In genomic region chr9:77777622-77778021, GRCm38 (mm10) we compare ENCODE assay signal across 27 mouse cellular contexts. TPM values are rescaled to one million over a fixed set of nuclear protein-coding genes. Genes with fewer than 3 reads are reported as not detected.
A peak's percentile ranks its signal among the peaks of the same experiment; 100 is the strongest.
DNase-seq lines count a peak whose midpoint lies in the region; ATAC-seq and TF ChIP-seq lines count a peak whose summit lies in the region.
"Had no signal": no experiment of that assay in that cellular context is flagged by ENCODE, and none has a peak within 500 bp of the region (broad histone marks: within the 10 kb centered on the region; RNA-seq: fewer than 3 reads in every experiment).

No protein-coding gene starts in this region.

- WGBS in liver, adult 2 months = 45% methylated on average over 5 of the region's 5 CpGs
- 51% methylated on average over 5 of the region's 5 CpGs for WGBS in intestine, postnatal 0 days
- WGBS in hindbrain, embryonic 16.5 days = 89% methylated on average over 5 of the region's 5 CpGs

- H3K4me1 ChIP-seq in liver, adult 2 months (ENCODE audit: control insufficient read depth, insufficient read depth, low read length) = peaks cover 15% of the 10 kb centered on the region
- H3K4me1 ChIP-seq in intestine, postnatal 0 days (replicated peaks; ENCODE audit: control insufficient read depth, insufficient read depth, low read length) = 0 out of 2 replicates have a peak, but pooled peaks cover 2% of the 10 kb centered on the region
- no peaks in the 10 kb centered on the region for H3K4me1 ChIP-seq in hindbrain, embryonic 16.5 days (ENCODE audit: control insufficient read depth, insufficient read depth, low read depth, low read length)
- H3K4me1 ChIP-seq: embryonic facial prominence, embryonic 12.5 days; embryonic facial prominence, embryonic 15.5 days; forebrain, embryonic 15.5 days; heart, embryonic 10.5 days; heart, embryonic 13.5 days had no signal

- H3K79me2 ChIP-seq in liver, adult 2 months (ENCODE audit: control insufficient read depth, insufficient read depth, low read length) = peaks cover 3% of the 10 kb centered on the region; the same call in 1 of the 2 replicates

- TF ChIP-seq POLR2A in liver, adult 2 months (IDR thresholded peaks at IDR 0.05; ENCODE audit: extremely low read depth, insufficient read depth, low read length) = no peak

- peak overlapping the region; percentile 1; the same call in 1 of the 2 replicates for H3K27ac ChIP-seq in liver, adult 2 months (replicated peaks; ENCODE audit: insufficient read depth, low read depth, low read length)
- H3K27ac ChIP-seq in intestine, postnatal 0 days (ENCODE audit: low read depth, low read length) = no peak overlapping the region
- no peak overlapping the region for H3K27ac ChIP-seq in hindbrain, embryonic 16.5 days (ENCODE audit: low read depth, low read length)
- H3K27ac ChIP-seq: embryonic facial prominence, embryonic 12.5 days; embryonic facial prominence, embryonic 15.5 days; forebrain, embryonic 12.5 days; forebrain, embryonic 15.5 days; heart, adult 2 months; heart, embryonic 10.5 days; heart, embryonic 13.5 days; hindbrain, embryonic 14.5 days had no signal

- no peak for TF ChIP-seq CTCF in liver, adult 2 months (IDR thresholded peaks at IDR 0.05; ENCODE audit: low read depth, low read length)
- no peak for TF ChIP-seq CTCF in intestine, postnatal 0 days (IDR thresholded peaks at IDR 0.05; ENCODE audit: low read depth)

- H3K27me3 ChIP-seq in liver, adult 2 months (ENCODE audit: control insufficient read depth, insufficient read depth, low read length) = no peaks in the 10 kb centered on the region
- no peaks in the 10 kb centered on the region for H3K27me3 ChIP-seq in intestine, postnatal 0 days (replicated peaks; ENCODE audit: control insufficient read depth, insufficient read depth, low read length)
- H3K27me3 ChIP-seq in hindbrain, embryonic 16.5 days (replicated peaks; ENCODE audit: control insufficient read depth, insufficient read depth, low read length) = no peaks in the 10 kb centered on the region
- H3K27me3 ChIP-seq: CH12.LX; embryonic facial prominence, embryonic 12.5 days; embryonic facial prominence, embryonic 15.5 days; forebrain, embryonic 12.5 days; forebrain, embryonic 15.5 days; heart, embryonic 13.5 days; Patski had no signal

- H3K9me3 ChIP-seq in intestine, postnatal 0 days (ENCODE audit: control insufficient read depth) = no peaks in the 10 kb centered on the region
- no peaks in the 10 kb centered on the region for H3K9me3 ChIP-seq in hindbrain, embryonic 16.5 days (ENCODE audit: control insufficient read depth, low read length)
- H3K9me3 ChIP-seq: embryonic facial prominence, embryonic 12.5 days; embryonic facial prominence, embryonic 15.5 days; forebrain, embryonic 12.5 days; forebrain, embryonic 15.5 days; G1E; heart, embryonic 10.5 days; heart, embryonic 13.5 days had no signal

- H3K4me3 ChIP-seq in liver, adult 2 months (ENCODE audit: insufficient read depth, low read depth, low read length) = no peak overlapping the region
- no peak overlapping the region for H3K4me3 ChIP-seq in intestine, postnatal 0 days (ENCODE audit: low read depth, low read length)
- H3K4me3 ChIP-seq in hindbrain, embryonic 16.5 days (ENCODE audit: low read length) = no peak overlapping the region
- H3K4me3 ChIP-seq: embryonic facial prominence, embryonic 12.5 days; embryonic facial prominence, embryonic 15.5 days; forebrain, embryonic 12.5 days; forebrain, embryonic 15.5 days; heart, adult 2 months; heart, embryonic 10.5 days; heart, embryonic 13.5 days had no signal

- ATAC-seq in intestine, postnatal 0 days = peak; percentile 52; the same call in 1 of the 2 replicates
- no peak for ATAC-seq in hindbrain, embryonic 16.5 days
- ATAC-seq: forebrain, embryonic 15.5 days; Patski had no signal

- peaks cover 51% of the 10 kb centered on the region for H3K36me3 ChIP-seq in liver, adult 2 months (ENCODE audit: control insufficient read depth, insufficient read depth, low read length)
- H3K36me3 ChIP-seq in intestine, postnatal 0 days (ENCODE audit: control insufficient read depth, insufficient read depth) = peaks cover 27% of the 10 kb centered on the region; the same call in 1 of the 2 replicates
- peaks cover 2% of the 10 kb centered on the region; the same call in 1 of the 2 replicates for H3K36me3 ChIP-seq in hindbrain, embryonic 16.5 days (ENCODE audit: control insufficient read depth, insufficient read depth, low read length)

- peak; percentile 43 for DNase-seq in liver, adult 2 months (ENCODE audit: extremely low read depth, low read depth, low spot score)
- DNase-seq in liver = no peak
- peak; percentile 18 for DNase-seq in urinary bladder, postnatal 14 days (ENCODE audit: low spot score)
- DNase-seq in urinary bladder, adult 2 months (ENCODE audit: low spot score) = no peak
- DNase-seq in layer of hippocampus, adult 9-11 months = no peak
- DNase-seq: adrenal gland, adult 8-10 months; adrenal gland, postnatal 25 days; B cell, adult 2 months; cerebellum, adult 18-20 months; cerebellum, adult 9-10 months; cerebellum, postnatal 25 days; gastrocnemius, postnatal 36 days; heart, adult 2 months; heart, postnatal 14 days; heart, postnatal 4 days had no signal

- no peak overlapping the region for H3K4me2 ChIP-seq in intestine, postnatal 0 days (replicated peaks; ENCODE audit: low read depth)
- H3K4me2 ChIP-seq in hindbrain, embryonic 16.5 days (ENCODE audit: low read length) = no peak overlapping the region
- H3K4me2 ChIP-seq: embryonic facial prominence, embryonic 12.5 days; embryonic facial prominence, embryonic 15.5 days; forebrain, embryonic 12.5 days; forebrain, embryonic 15.5 days; heart, embryonic 13.5 days; hindbrain, embryonic 14.5 days had no signal

- no peak overlapping the region for H3K9ac ChIP-seq in liver, adult 2 months (ENCODE audit: low read depth, low read length)
- no peak overlapping the region for H3K9ac ChIP-seq in intestine, postnatal 0 days (ENCODE audit: low read depth, low read length)
- H3K9ac ChIP-seq in hindbrain, embryonic 16.5 days (ENCODE audit: low read depth, low read length) = no peak overlapping the region
- H3K9ac ChIP-seq: embryonic facial prominence, embryonic 12.5 days; embryonic facial prominence, embryonic 15.5 days; forebrain, embryonic 12.5 days; forebrain, embryonic 15.5 days; heart, embryonic 13.5 days; hindbrain, embryonic 14.5 days had no signal

RNA-seq across cellular contexts. Expression of gene Gclc, which starts 23.3 kb away (rescaled TPM):
- total RNA-seq in liver, adult 2 months (2014; rRNA removed) = 122 and 173 TPM in 2 replicates
- polyA plus RNA-seq in liver, adult 2 months (2012; rRNA removed) = 125 and 136 TPM in 2 replicates
- 56.6 and 67.4 TPM in 2 replicates for polyA plus RNA-seq in urinary bladder, adult 2 months (2012; rRNA removed)
- 12.9 and 19.6 TPM in 2 replicates for polyA plus RNA-seq in intestine, postnatal 0 days (2015; fragmentation: Nextera tagmentation; extraction: Ambion mirVana)
- 14.1 and 15.4 TPM in 2 replicates for polyA plus RNA-seq in hindbrain, embryonic 16.5 days (2015; fragmentation: Nextera tagmentation; extraction: Ambion mirVana)

Comparison
In these comparisons a context has a peak if more than half of its experiments do, and no peak if none do; other contexts are left out.
1. DNase-seq: peak in liver, adult 2 months (single experiment) and urinary bladder, postnatal 14 days (single experiment); none in liver (single experiment), urinary bladder, adult 2 months (single experiment) and layer of hippocampus, adult 9-11 months (single experiment).